Mouse (Mus musculus) forebrain, embryonic 15.5 days (tissue): Measurements from ENCODE around the gene Setd6. TPM values are rescaled to one million over a fixed set of nuclear protein-coding genes. Genes with fewer than 3 reads are reported as not detected.

Source experiments
- ATAC-seq: fragments of 200-750 bp; cut with Nextera tagmentation; replicated peaks from 2 replicates; pipeline ENCODE4 v1.8.0; 2017; ENCODE audit warnings: mild to moderate bottlenecking, moderate TSS enrichment, moderate library complexity
- H3K27ac ChIP-seq: fragments of 300-500 bp; sonication (generic); replicated peaks from 2 replicates; pipeline ENCODE4 v1.5.1; 2015; ENCODE audit warnings: mild to moderate bottlenecking, inconsistent platforms
- H3K27me3 ChIP-seq: fragments of 300-500 bp; sonication (generic); 2 replicates; pipeline ENCODE4 v1.6.1; 2015; ENCODE audit warnings: inconsistent platforms
- H3K36me3 ChIP-seq: fragments of 300-500 bp; sonication (generic); 2 replicates; pipeline ENCODE4 v1.6.1; 2015; ENCODE audit warnings: mild to moderate bottlenecking, inconsistent platforms
- H3K4me1 ChIP-seq: fragments of 300-500 bp; sonication (generic); 2 replicates; pipeline ENCODE4 v1.6.1; 2015; ENCODE audit warnings: inconsistent platforms
- H3K4me2 ChIP-seq: fragments of 300-500 bp; sonication (generic); replicated peaks from 2 replicates; pipeline ENCODE4 v1.6.1; 2015; ENCODE audit warnings: mild to moderate bottlenecking, inconsistent platforms
- H3K4me3 ChIP-seq: fragments of 300-500 bp; sonication (generic); 2 replicates; pipeline ENCODE4 v1.5.1; 2015; ENCODE audit warnings: mild to moderate bottlenecking, inconsistent platforms
- H3K9ac ChIP-seq: fragments of 300-500 bp; sonication (generic); replicated peaks from 2 replicates; pipeline ENCODE4 v1.6.1; 2015; ENCODE audit warnings: mild to moderate bottlenecking, inconsistent platforms
- H3K9me3 ChIP-seq: fragments of 300-500 bp; sonication (generic); 2 replicates; pipeline ENCODE4 v1.6.1; 2016; ENCODE audit warnings: inconsistent platforms
- WGBS: fragments of 180-500 bp; shearing (Covaris S2); methylation state at CpG from one replicate; pipeline ENCODE4 v1.1.7; 2015; ENCODE audit warnings: mixed read lengths; 5-methylcytosine and 5-hydroxymethylcytosine counted together
- polyA plus RNA-seq: library from polyadenylated mRNA; unstranded; fragments of >200 nt; fragmentation: Nextera tagmentation; extraction: Ambion mirVana; gene quantifications from 2 replicates; pipeline ENCODE4 v1.2.1, GENCODE M21; 2015

Setd6 gene
- polyA plus RNA-seq, 1 experiment from 2014 or later = 26.1 TPM

GRCm38 (mm10) chr8:95713100-95714010, 2.3 kb upstream of the Setd6 start:
- H3K4me1 ChIP-seq = peaks cover 16% of the 10 kb centered on the region
- 0 out of 2 replicates have a peak, but pooled peaks have one; percentile 24 for ATAC-seq
- H3K27me3 ChIP-seq = no peaks in the 10 kb centered on the region
- no peak overlapping the region for H3K27ac ChIP-seq
- H3K9ac ChIP-seq = no peak overlapping the region
- H3K36me3 ChIP-seq = peaks cover 18% of the 10 kb centered on the region
- no peak overlapping the region for H3K4me2 ChIP-seq
- 79% methylated on average over 19 of the region's 19 CpGs for WGBS
- H3K9me3 ChIP-seq = no peaks in the 10 kb centered on the region
- H3K4me3 ChIP-seq = no peak overlapping the region

GRCm38 (mm10) chr8:95714367-95714766, 1.3 kb upstream of the Setd6 start:
- no peak overlapping the region for H3K27ac ChIP-seq
- H3K4me3 ChIP-seq = no peak overlapping the region
- H3K36me3 ChIP-seq = peaks cover 28% of the 10 kb centered on the region
- H3K9ac ChIP-seq = no peak overlapping the region
- H3K9me3 ChIP-seq = no peaks in the 10 kb centered on the region
- no peak overlapping the region for H3K4me2 ChIP-seq
- H3K27me3 ChIP-seq = no peaks in the 10 kb centered on the region
- H3K4me1 ChIP-seq = peaks cover 16% of the 10 kb centered on the region
- no peak for ATAC-seq
- 96% methylated on average over 4 of the region's 4 CpGs for WGBS

GRCm38 (mm10) chr8:95714837-95715413, 756 bp upstream of the Setd6 start:
- peak overlapping the region; percentile 83 for H3K9ac ChIP-seq
- no peak overlapping the region for H3K27ac ChIP-seq
- ATAC-seq = no peak
- H3K27me3 ChIP-seq = no peaks in the 10 kb centered on the region
- no peaks in the 10 kb centered on the region for H3K9me3 ChIP-seq
- H3K4me3 ChIP-seq = peak overlapping the region; percentile 92
- H3K36me3 ChIP-seq = peaks cover 34% of the 10 kb centered on the region
- peak overlapping the region; percentile 81 for H3K4me2 ChIP-seq
- H3K4me1 ChIP-seq = peaks cover 16% of the 10 kb centered on the region
- 89% methylated on average over 6 of the region's 6 CpGs for WGBS

GRCm38 (mm10) chr8:95716546-95717335, 1.1 kb downstream of the Setd6 start:
- peaks cover 44% of the 10 kb centered on the region for H3K36me3 ChIP-seq

GRCm38 (mm10) chr8:95727625-95728024, 11.9 kb downstream of the Setd6 start:
- H3K9ac ChIP-seq = no peak overlapping the region
- no peaks in the 10 kb centered on the region for H3K9me3 ChIP-seq
- H3K36me3 ChIP-seq = peaks cover 91% of the 10 kb centered on the region
- no peak overlapping the region for H3K4me3 ChIP-seq
- no peak for ATAC-seq
- no peak overlapping the region for H3K27ac ChIP-seq
- no peak overlapping the region for H3K4me2 ChIP-seq
- WGBS = 91% methylated on average over 4 of the region's 4 CpGs
- no peaks in the 10 kb centered on the region for H3K4me1 ChIP-seq
- H3K27me3 ChIP-seq = no peaks in the 10 kb centered on the region

More at GRCm38 (mm10) chr8:95716546-95717335, 1.1 kb downstream of the Setd6 start:
- 18% methylated on average over 21 of the region's 21 CpGs for WGBS
- Histone ChIP-seq H3K27ac (no peak overlapping the region), H3K4me1 (peaks cover 16% of the 10 kb centered on the region), H3K4me3 (peak overlapping the region; percentile 92), H3K27me3 (no peaks in the 10 kb centered on the region), H3K9ac (peak overlapping the region; percentile 83), H3K9me3 (no peaks in the 10 kb centered on the region), H3K4me2 (peak overlapping the region; percentile 81)
- no peak for ATAC-seq

GRCm38 (mm10) chr8:95738596-95738995, 22.9 kb downstream of the Setd6 start:
- Histone ChIP-seq H3K4me1 (no peaks in the 10 kb centered on the region), H3K4me2 (no peak overlapping the region), H3K9me3 (no peaks in the 10 kb centered on the region), H3K9ac (no peak overlapping the region), H3K27me3 (no peaks in the 10 kb centered on the region), H3K27ac (no peak overlapping the region), H3K4me3 (no peak overlapping the region), H3K36me3 (peaks cover 80% of the 10 kb centered on the region)
- ATAC-seq = no peak
- WGBS = 78% methylated on average over 7 of the region's 7 CpGs

GRCm38 (mm10) chr8:95741732-95742131, 26.1 kb downstream of the Setd6 start:
- Histone ChIP-seq H3K27me3 (no peaks in the 10 kb centered on the region), H3K9ac (no peak overlapping the region), H3K4me3 (no peak overlapping the region), H3K36me3 (peaks cover 89% of the 10 kb centered on the region), H3K27ac (no peak overlapping the region), H3K4me1 (no peaks in the 10 kb centered on the region), H3K4me2 (no peak overlapping the region), H3K9me3 (no peaks in the 10 kb centered on the region)
- no peak for ATAC-seq
- 94% methylated on average over 7 of the region's 7 CpGs for WGBS

GRCm38 (mm10) chr8:95748028-95748427, 32.3 kb downstream of the Setd6 start:
- no peaks in the 10 kb centered on the region for H3K27me3 ChIP-seq
- no peak for ATAC-seq
- no peak overlapping the region for H3K9ac ChIP-seq
- no peak overlapping the region for H3K4me3 ChIP-seq
- H3K4me1 ChIP-seq = no peaks in the 10 kb centered on the region
- H3K9me3 ChIP-seq = no peaks in the 10 kb centered on the region
- H3K36me3 ChIP-seq = peaks cover 86% of the 10 kb centered on the region
- H3K4me2 ChIP-seq = no peak overlapping the region
- WGBS = 92% methylated on average over 4 of the region's 4 CpGs
- no peak overlapping the region for H3K27ac ChIP-seq

GRCm38 (mm10) chr8:95751924-95752323, 36.2 kb downstream of the Setd6 start:
- no peak for ATAC-seq

GRCm38 (mm10) chr8:95760323-95760722, 44.6 kb downstream of the Setd6 start:
- Histone ChIP-seq H3K4me3 (no peak overlapping the region), H3K9ac (no peak overlapping the region), H3K36me3 (peaks cover 83% of the 10 kb centered on the region), H3K27ac (no peak overlapping the region), H3K27me3 (no peaks in the 10 kb centered on the region), H3K4me2 (no peak overlapping the region), H3K4me1 (no peaks in the 10 kb centered on the region), H3K9me3 (no peaks in the 10 kb centered on the region)
- no peak for ATAC-seq
- WGBS = 92% methylated on average over 6 of the region's 6 CpGs

More at GRCm38 (mm10) chr8:95751924-95752323, 36.2 kb downstream of the Setd6 start:
- H3K4me1 ChIP-seq = no peaks in the 10 kb centered on the region
- H3K27ac ChIP-seq = no peak overlapping the region
- peaks cover 77% of the 10 kb centered on the region for H3K36me3 ChIP-seq
- no peak overlapping the region for H3K9ac ChIP-seq
- H3K4me3 ChIP-seq = no peak overlapping the region
- 94% methylated on average over 1 of the region's 1 CpGs for whole genome bisulfite sequencing
- H3K4me2 ChIP-seq = no peak overlapping the region
- no peaks in the 10 kb centered on the region for H3K27me3 ChIP-seq
- H3K9me3 ChIP-seq = no peaks in the 10 kb centered on the region

GRCm38 (mm10) chr8:95764133-95764532, 48.5 kb downstream of the Setd6 start:
- Histone ChIP-seq H3K4me1 (no peaks in the 10 kb centered on the region), H3K27me3 (no peaks in the 10 kb centered on the region), H3K36me3 (peaks cover 86% of the 10 kb centered on the region), H3K9ac (no peak overlapping the region), H3K4me2 (no peak overlapping the region), H3K9me3 (no peaks in the 10 kb centered on the region), H3K27ac (no peak overlapping the region), H3K4me3 (no peak overlapping the region)
- ATAC-seq = no peak
- WGBS = 91% methylated on average over 1 of the region's 1 CpGs
